Mouse (Mus musculus) monocyte, adult 2 months (primary cell): ENCODE measurements around the gene Ifitm7.
"Not testable (repeated sequence)": the region's sequence is repeated elsewhere in the genome, so short reads cannot be mapped to it uniquely, and the experiment has no call there.

ENCODE experiments used
- DNase-seq, 2 experiments: peaks; one replicate each; pipeline ENCODE4 v3.0.0; 2022; ENCODE audit warnings: low spot score in 2 of 2, low read depth in 1 of 2

Gene Ifitm7

DNA sequence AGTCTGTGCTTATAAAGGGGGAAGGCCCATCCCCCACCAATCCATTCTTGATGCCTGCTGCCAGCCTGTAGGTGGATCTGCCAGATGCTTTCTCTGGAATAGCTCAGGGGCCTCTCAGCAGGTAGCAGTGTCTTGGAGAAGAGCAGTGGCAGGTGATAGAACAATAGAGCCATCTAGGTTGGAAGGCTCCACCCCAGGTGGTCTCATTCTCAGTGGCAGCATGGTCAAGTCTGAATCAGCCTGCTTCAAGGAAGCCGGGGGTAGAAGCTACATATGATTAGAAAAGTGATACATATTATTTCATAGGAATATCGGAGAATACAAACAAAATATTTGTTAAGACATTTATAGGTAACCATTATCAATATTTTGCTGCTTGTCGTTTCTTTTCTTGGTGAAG, 5.0 kb downstream of the Ifitm7 start:
- DNase-seq = not testable (repeated sequence)

- DNase-seq = not testable (repeated sequence)
Observed at GRCm38 (mm10) chr16:13977026-13977425, 9.7 kb downstream of the Ifitm7 start.

DNA sequence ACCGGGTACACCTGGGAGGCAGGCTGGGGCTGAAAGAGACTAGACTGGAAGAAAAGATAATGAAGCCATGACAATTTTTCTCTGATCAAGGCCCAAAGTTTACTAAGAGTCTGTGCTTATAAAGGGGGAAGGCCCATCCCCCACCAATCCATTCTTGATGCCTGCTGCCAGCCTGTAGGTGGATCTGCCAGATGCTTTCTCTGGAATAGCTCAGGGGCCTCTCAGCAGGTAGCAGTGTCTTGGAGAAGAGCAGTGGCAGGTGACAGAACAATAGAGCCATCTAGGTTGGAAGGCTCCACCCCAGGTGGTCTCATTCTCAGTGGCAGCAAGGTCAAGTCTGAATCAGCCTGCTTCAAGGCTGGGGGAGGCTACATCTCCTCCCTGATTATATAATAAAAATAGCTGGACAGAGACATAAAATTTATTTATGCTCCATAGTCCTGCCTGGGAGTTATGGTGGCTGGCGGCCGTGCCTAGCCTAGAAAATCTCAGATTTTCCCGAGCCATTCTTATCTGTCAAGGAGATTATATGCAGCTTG, 10.3 kb downstream of the Ifitm7 start:
- DNase-seq = not testable (repeated sequence)

DNA sequence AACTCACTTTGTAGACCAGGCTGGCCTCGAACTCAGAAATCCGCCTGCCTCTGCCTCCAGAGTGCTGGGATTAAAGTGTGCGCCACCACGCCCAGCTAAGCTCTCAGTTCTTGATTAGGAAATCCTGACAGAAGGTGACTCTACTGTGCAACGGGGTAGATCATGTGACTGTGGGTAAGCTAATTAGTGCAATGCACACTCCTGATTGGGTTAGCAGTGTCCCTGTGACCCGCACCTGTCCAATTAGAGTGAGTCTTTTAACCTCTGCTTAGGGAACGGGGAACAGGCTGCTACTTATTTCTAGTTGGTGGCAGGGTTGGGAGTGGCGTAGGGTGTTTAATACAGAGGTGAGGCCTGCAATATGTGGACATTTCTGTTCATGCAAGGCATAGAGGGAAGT, 14.6 kb downstream of the Ifitm7 start:
- no peak for DNase-seq

GRCm38 (mm10) chr16:13969096-13969495, 17.6 kb downstream of the Ifitm7 start:
- no peak for DNase-seq

GRCm38 (mm10) chr16:13962053-13962452, 24.6 kb downstream of the Ifitm7 start:
- DNase-seq = no peak

- no peak for DNase-seq
Observed at GRCm38 (mm10) chr16:13951245-13951644, 35.4 kb downstream of the Ifitm7 start.

- no peak for DNase-seq
Observed at GRCm38 (mm10) chr16:13946306-13946705, 40.4 kb downstream of the Ifitm7 start.

GRCm38 (mm10) chr16:13945153-13945552, 41.5 kb downstream of the Ifitm7 start:
- no peak for DNase-seq

DNA sequence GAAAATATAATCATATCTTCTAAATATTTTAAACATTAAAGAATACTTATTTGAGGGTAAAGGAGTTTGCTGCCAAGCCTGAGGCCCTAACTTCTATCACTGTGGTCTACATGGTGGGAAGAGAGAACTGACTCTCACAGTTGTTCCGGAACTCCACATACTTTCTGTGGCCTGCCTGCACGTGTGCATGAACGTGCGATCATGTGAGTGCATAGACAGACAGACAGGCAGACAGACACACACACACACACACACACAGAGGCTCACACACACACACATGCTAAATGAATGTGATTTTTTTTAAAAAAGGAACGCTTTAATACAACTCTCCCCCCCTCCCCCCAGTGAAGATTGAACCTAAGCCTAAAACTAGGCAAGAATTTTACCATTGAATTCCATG, 41.9 kb downstream of the Ifitm7 start:
- no peak for DNase-seq

- no peak for DNase-seq
Observed at GRCm38 (mm10) chr16:13944178-13944577, 42.5 kb downstream of the Ifitm7 start.

- DNase-seq = no peak
Observed at GRCm38 (mm10) chr16:13940847-13941395, 45.8 kb downstream of the Ifitm7 start.

DNA sequence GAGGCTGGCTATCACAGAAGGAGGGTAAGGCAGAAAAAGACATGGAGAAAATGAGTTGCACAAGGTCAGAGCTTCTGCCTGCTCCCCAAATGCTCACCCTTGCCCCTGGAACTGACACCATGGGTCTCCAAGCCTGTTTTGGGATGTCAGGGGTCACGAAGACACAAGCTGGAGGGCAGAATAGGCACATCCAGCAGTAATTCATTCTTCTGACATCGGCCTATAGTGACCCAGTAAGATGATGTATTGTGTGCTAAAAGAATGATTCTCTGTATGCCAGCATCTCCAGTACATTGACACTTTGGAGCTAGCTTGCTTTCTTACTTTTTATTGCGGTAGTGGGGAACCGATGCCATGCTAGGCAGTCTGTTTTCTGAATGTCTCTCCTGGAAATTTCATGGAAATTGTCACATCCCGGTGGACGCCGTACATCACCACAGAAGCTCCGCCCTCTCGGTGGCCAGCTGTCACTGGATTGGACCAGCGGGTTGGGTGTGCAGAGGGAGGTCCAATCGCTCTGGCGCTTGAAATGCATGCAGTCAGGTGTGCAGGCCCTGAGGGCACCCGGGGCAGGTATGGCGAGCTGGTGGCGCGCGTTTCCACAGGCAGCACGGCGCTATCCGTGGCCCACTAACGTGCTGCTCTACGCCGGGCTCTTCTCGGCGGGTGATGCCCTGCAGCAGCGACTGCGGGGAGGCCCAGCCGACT, 46.4 kb downstream of the Ifitm7 start:
- DNase-seq = no peak
